Mouse (Mus musculus) layer of hippocampus, adult 2 months (tissue): ENCODE measurements around the gene Cnot4. TPM values are rescaled to one million over a fixed set of nuclear protein-coding genes. Genes with fewer than 3 reads are reported as not detected.
A peak's percentile ranks its signal among the peaks of the same experiment; 100 is the strongest.

ENCODE experiments used
- DNase-seq, 2 experiments: peaks; one replicate each; pipeline ENCODE4 v3.0.0; 2022; ENCODE audit warnings: low spot score in 2 of 2
- H3K27ac ChIP-seq: fragments of 200-600 bp; 2 replicates; pipeline ENCODE4 v1.8.1; 2022
- H3K4me3 ChIP-seq: fragments of 200-600 bp; 2 replicates; pipeline ENCODE4 v1.8.1; 2022; ENCODE audit warnings: mild to moderate bottlenecking
- CTCF ChIP-seq: fragments of 200-600 bp; conservative IDR thresholded peaks from 2 replicates; pipeline ENCODE4 v1.8.1; 2022; ENCODE audit warnings: antibody characterized with exemption, mild to moderate bottlenecking, moderate library complexity
- total RNA-seq, 2 experiments: library from RNA; stranded (reverse); gene quantifications; 2 replicates each; pipeline ENCODE4 v1.2.3; 2021

Cnot4 gene
- total RNA-seq, 2 experiments from 2014 or later = 46.5 to 49.0 TPM

DNA sequence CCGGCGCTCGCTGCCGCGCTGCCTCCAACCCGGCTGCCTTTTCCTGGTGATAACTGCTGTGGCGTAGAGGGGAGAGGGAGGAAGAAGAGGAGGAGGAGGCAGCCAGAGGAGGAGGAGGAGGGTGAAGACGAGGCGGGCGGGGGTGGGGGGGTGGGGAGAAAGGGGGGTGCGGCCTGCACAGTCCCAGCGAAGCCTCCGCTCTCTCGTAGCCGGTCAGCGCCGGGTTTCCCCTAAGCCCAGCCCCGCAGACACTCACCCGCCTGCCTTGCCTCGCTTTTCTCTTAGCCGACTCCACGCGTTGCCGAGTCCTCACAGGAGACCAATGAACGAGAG is 312 bp downstream of the Cnot4 start:
- TF ChIP-seq CTCF = no peak
- H3K27ac ChIP-seq = peak overlapping the region; percentile 96
- H3K4me3 ChIP-seq = peak overlapping the region; percentile 88
- no peak for DNase-seq

DNA sequence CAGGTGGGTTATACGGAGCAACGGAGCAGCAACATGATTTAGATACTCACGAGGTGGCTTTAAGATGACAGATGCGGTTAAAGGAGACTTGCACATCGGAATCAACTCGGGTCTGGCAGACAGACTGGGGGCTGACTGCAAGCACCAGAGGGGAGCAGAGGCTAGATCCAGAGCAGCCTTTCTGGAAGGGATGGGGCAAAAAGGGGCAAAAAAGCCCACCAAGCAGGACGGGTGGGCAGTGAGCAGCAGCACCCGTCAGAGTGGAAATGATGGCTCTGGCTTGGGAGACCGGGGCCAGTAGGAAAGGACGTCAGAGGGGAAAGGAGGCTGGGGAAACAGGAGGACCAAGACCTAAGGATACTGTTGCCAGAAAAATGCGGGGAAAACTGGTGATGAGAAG is 718 bp downstream of the Cnot4 start:
- DNase-seq = peak; percentile 1 to 16
- peak overlapping the region; percentile 96 for H3K27ac ChIP-seq
- no peak for TF ChIP-seq CTCF
- peak overlapping the region; percentile 88 for H3K4me3 ChIP-seq

DNA sequence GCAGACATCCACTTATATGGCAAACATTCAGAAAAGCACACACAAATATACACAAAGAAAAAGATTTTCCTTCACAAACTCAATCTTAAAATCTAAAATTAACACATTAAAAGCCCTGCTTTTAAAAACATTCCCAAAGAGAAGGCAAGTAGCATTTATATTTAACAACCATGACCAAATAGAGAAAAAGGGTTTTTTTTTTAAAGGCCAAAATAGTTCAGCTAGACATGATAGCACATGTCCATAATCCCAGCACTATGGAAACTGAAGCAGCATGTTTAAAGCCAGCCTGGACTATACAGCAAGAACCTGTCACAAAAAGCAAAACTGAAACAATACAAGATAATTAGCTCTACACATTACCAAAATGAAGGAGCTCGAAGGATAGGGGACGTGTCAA is 11.0 kb downstream of the Cnot4 start:
- Histone ChIP-seq H3K4me3 (no peak overlapping the region), H3K27ac (no peak overlapping the region)
- no peak for TF ChIP-seq CTCF
- no peak for DNase-seq

DNA sequence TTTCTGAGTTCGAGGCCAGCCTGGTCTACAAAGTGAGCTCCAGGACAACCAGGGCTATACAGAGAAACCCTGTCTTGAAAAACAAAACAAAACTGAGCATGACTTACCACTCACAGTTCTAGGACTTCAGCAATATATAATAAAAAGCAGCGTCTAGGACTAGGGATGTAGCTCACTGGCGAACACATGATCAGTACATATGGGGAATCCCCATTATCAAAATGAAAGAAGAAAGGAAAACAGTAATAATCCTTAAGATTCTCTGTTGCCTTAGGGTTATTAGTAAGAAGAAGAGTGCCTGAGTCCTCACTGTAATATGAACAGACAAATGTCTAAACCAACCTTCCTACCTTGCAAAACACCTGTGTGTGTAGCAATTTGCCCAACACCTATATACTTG is 11.6 kb downstream of the Cnot4 start:
- Histone ChIP-seq H3K4me3 (no peak overlapping the region), H3K27ac (no peak overlapping the region)
- DNase-seq = no peak
- TF ChIP-seq CTCF = no peak

DNA sequence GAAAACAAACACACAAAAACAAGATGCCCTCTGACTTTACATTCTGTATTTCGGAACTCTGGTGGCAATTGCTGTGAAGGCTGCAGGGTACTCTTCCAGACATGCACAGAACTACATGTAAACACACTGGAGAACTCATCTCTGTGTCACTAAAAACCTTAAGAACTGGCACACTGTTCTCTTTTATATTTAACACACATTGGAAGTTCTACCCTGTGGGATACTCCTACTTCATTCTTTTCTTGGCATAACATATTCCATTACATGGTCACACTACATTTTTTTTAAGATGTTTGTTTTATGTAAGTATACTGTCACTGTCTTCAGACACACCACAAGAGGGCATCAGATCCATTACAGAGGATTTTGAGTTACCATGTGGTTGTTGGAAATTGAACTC is 31.1 kb downstream of the Cnot4 start:
- Histone ChIP-seq H3K27ac (no peak overlapping the region), H3K4me3 (no peak overlapping the region)
- TF ChIP-seq CTCF = peak; percentile 63
- no peak for DNase-seq

DNA sequence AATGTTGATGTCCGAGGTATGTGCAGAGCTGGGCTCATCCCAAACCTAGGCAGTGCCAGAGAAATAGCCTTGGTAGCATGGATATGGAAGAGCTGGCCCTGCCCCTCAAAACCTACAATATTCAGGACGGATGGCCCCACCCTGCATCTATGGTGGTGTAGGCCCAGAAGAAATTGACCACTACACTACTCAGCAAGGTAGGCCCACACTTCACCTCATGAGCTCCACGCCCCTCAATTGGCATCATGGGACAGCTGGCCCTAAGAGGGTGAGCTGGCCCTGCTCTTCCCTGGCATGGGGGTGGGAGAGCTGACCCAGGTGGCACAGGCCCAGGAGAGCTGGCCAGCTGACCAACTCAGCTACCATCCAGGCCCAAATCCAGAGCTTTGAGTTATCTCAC is 48.6 kb downstream of the Cnot4 start:
- TF ChIP-seq CTCF = no peak
- DNase-seq = no peak
- Histone ChIP-seq H3K4me3 (no peak overlapping the region), H3K27ac (no peak overlapping the region)

DNA sequence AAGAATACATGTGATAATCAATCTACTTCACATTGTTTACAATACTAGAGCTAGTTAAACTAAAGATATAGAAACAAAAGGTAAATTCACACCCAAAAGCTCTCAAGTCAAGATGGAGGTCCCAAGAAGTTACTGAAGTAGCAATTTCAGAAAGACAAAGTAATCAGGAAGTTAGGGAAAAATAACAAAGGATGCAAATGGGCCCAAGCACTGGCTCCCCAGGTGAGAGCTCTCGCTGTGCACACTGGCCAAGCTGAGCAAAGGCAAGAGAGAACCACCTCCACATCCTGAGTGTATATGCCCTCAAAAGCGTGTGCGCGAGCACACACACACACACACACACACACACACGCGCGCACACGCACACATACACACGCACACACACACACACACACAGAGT is 58.4 kb downstream of the Cnot4 start:
- no peak for TF ChIP-seq CTCF
- no peak for DNase-seq
- Histone ChIP-seq H3K27ac (no peak overlapping the region), H3K4me3 (no peak overlapping the region)

DNA sequence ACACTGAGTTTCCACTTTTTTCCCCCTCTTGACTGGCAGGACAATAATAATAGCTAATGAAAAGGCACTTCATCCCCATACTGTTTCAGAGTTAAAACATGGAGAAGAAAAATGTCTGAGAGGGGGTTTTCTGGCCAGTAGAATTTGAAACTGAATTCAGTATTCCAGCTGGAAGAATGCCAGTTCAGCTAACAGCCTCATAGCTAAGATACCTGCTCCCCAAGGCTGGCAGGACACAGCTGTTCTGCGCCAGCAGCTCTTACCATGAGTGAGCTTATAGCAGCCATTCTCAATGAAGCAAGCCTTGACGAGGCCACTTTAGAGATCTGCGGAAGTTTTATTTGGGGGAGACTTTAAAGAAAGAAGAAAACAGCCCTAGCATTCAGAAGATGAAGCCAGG is 62.3 kb downstream of the Cnot4 start:
- TF ChIP-seq CTCF = no peak
- H3K27ac ChIP-seq = no peak overlapping the region
- DNase-seq = no peak
- no peak overlapping the region for H3K4me3 ChIP-seq

DNA sequence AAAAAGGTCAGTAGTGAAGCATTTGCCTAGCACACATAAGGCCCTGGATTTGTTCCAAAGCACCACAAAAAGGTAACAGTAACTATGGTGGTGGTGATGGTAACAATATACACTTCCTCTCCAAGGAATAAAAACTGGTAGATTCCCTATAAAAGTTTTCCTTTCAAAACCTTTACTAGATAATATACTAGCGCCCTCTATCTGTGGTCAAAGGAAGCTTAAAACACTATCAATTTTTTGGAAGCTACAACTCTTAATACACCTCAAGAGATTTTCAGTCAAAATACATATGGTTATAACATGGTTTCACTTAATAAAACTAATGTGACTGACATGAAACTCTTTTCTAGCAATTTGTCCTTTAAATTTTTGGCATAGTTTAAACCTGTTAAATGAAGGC is 71.1 kb downstream of the Cnot4 start:
- no peak for DNase-seq
- H3K4me3 ChIP-seq = no peak overlapping the region
- H3K27ac ChIP-seq = no peak overlapping the region
- TF ChIP-seq CTCF = peak; percentile 79

DNA sequence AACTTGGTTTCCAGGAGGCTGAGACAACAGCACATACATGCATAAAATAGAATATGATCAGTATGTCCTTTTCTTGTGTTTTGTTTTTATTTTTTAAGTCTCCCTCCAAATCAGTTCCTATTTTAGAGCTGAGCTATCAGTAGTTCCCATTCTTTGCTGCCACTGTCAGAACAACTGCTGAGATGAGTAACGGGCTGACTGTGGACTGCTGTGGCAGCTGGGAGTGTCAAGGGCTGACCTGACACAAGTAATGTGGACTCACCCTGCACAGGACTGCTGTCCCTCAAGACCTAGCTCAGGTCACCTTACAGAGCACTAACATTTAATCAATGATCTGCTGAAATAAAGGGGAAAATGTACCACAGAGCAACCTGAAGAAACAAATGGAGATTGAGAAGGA is 90.4 kb downstream of the Cnot4 start:
- TF ChIP-seq CTCF = no peak
- Histone ChIP-seq H3K27ac (no peak overlapping the region), H3K4me3 (no peak overlapping the region)
- no peak for DNase-seq

DNA sequence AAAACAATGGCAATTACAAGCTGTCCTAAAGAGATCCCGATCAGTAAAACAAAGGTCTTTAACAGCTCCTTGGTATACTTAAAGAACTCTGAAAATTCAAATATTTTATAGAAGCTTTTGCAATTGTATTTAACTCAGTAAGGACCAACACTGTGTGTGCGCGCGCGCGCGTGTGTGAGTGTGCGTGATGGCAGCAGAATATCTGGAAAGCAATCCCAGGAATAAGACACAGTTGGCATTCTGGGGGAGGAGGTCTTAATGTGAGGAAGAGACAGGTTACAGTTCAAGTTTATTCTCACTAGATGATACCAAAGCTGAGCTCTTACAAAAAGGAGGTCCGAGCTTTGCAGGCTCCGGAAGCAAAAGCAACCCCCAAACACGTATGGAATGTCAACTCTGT is 100.2 kb downstream of the Cnot4 start:
- DNase-seq = no peak
- no peak overlapping the region for H3K27ac ChIP-seq
- no peak for TF ChIP-seq CTCF
- H3K4me3 ChIP-seq = no peak overlapping the region

DNA sequence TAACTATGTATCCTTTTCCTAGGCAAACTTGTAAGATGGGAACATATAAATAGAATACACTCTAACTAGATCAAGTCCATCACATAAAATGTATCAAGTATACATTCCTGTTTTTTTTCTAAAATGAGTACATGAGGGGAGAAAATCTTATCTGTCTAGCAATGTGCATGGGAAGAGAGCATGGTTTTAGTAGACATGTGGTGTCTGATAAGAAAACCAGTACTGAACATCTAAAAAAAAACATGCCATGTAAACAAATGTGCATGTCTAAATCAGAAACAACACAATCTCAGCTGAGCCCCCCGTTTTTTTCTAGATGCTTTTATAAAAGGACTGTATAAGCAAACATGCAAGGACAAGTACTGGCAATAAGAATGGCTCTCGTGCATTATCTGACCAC is 100.8 kb downstream of the Cnot4 start:
- H3K27ac ChIP-seq = no peak overlapping the region
- H3K4me3 ChIP-seq = no peak overlapping the region
- no peak for DNase-seq
- TF ChIP-seq CTCF = no peak

DNA sequence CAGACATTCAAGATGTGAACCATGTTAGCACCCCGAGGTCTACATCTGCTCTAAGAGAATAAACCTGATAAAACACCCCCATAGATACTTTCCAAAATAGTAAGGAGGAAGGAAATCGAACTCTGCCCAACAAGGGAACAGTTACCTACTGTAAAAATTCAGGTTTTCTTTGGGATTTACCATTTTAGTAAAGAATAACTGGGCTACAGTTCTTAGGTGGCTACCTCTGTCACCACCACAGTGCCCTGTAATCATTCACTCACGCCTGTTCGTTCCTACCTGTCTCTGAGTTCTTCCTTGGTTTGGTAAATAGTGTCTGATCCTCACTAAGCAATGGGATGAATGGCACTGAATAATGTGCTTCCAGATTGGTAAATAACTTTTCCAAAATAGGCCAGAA is 102.7 kb downstream of the Cnot4 start:
- H3K4me3 ChIP-seq = no peak overlapping the region
- no peak for DNase-seq
- H3K27ac ChIP-seq = no peak overlapping the region
- TF ChIP-seq CTCF = no peak

DNA sequence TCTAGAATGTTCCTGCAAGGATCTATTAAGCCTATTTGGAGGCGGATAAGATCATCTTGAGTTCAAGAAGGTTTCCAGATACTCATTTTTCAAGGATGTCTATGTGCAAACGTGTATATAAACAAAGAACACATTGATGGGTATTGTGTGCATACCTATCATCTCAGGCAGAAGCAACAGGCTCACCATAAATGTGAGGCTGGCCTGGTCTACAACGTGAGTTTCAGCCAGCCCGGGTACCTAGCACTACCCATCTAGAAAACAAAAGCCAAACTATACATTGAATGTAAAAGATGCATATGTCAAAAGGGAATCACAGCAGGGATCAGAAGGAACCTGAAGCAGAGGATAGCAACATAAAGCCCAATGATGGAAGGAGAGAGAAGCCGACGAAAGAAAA is 103.3 kb downstream of the Cnot4 start:
- DNase-seq = no peak
- Histone ChIP-seq H3K4me3 (no peak overlapping the region), H3K27ac (no peak overlapping the region)
- no peak for TF ChIP-seq CTCF

DNA sequence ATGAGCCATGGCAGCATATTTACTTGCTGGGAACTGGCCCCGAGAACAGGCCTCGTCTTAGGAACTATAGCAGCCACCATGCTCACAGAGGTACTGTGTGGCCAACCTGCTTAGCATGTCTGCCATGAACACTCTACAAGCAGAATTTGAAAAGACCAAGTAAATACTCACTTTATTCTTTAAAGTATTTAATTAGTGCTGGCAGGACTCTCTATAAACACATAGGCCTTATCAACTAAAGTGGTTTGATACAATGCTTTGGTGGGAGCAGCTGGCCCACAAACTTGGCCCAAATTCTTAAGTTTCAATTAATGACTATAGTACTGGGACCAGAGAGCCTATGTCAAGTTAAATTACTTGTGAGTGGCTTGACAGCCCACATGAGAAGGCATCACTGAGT is 105.5 kb downstream of the Cnot4 start:
- H3K4me3 ChIP-seq = no peak overlapping the region
- TF ChIP-seq CTCF = no peak
- no peak for DNase-seq
- H3K27ac ChIP-seq = peak overlapping the region; percentile 10; the same call in 1 of the 2 replicates
